Mouse (Mus musculus) G1E-ER4 (cell line): Measurements from ENCODE around the gene Smc5. TPM values are rescaled to one million over a fixed set of nuclear protein-coding genes. Genes with fewer than 3 reads are reported as not detected.

ENCODE experiments used
- GATA1 ChIP-seq: IDR thresholded peaks from one replicate; pipeline ENCODE4 v1.8.0; 2012; ENCODE audit warnings: low read length, inconsistent platforms
- polyA plus RNA-seq: library from polyadenylated mRNA; stranded (reverse); fragments of >175 nt; gene quantifications from 2 replicates; pipeline ENCODE4 v1.2.3, GENCODE M21; 2012

Gene Smc5
- polyA plus RNA-seq, 1 experiment: 8.3 TPM

DNA sequence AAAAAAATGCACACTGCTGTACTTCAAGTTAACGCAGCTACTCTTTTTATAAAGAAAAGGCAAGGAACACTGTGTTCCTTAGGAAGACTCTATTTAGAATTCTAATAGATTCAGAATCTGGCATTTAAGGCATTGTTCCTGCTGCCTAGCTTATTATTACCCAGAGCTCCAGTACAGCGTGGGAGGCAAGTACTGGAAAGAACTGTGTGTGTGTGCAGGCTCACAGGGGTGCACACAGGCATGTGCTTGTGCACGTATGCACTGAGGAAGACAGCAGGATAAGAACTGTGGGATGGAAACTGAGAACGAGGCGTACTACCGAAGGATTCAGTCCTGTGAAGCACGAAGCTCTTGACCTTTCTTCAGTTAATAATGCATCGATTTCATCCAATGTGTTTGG is 59.4 kb downstream of the Smc5 start:
- no peak for TF ChIP-seq GATA1

DNA sequence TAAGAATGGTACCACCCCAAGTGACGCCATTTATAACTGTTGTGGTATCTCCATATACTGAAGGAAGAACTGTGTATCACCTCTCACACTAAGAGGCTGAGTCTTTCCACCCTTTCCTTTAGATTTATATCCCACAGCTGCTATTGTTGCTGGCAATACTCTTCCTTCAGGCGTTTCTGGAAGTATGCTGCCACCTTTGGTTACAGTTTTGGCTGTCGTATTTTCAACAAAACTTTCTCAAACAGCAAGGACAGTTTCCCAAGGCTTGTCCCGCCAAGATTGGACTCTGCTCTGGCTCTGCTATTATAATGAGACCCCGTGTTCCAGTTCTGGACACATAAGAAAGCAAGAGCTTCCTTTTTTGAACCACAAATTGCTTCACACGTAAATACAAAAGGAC is 62.4 kb downstream of the Smc5 start:
- TF ChIP-seq GATA1: no peak

DNA sequence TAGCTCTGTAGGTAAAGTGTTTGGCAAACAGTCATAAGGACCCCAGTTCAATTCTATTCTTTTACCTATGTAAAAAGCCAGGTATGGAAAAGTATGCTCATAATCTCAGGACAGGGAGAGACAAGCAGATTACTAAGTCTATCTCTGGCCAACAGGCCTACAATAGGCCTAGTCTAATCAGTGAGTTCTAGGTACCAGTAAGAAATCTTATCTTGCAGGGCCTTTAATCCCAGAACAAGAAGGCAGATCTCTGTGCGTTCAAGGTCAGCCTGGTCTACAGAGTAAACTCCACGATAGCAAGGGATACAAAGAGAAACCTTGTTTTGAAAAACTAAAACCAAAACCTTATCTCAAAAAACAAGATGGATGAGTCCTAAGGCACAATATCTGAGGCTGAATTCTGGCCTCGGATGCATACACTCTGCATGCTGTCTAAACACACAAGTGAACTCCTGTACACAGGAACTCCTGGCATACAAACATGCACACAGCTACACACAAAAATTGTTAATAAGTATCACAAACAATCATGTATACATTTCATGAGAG is 70.1 kb downstream of the Smc5 start:
- no peak for TF ChIP-seq GATA1

DNA sequence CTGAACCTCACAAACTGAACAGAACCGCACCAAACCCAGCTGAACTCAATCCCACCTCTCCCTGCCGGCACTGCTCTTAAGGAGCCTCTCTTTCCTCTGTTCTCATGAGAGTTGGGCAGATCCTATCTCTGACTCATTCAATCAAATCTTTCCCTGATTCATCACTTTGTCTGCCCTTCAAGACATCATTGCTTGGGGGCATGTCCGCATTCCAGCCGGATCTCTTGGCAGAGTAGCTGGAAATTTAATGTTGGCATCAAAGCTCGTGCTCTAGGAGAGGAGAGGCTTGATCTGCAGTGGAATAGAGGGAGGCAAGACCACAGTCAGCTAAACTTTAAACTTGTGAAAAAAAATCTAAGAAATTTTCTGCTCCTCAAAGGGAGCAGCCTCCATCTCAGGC is 71.6 kb downstream of the Smc5 start:
- no peak for TF ChIP-seq GATA1

DNA sequence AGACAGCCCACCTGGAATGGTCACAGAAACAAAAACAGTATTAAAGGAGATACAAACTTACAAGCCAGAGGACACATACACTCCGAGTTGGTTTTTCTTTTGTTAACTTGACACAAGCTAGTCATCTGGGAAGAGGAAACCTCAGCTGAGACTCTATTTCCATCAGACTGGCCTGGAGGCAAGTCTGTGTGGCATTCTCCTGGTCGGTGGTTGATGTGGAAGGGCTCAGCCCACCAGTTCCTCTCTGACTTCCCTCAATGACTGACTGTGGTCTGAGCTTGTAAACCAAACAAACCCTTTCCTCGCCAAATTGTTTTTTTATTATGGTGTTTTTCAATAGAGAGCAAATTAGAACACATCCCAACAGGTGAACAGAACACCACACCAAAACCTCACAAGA is 80.6 kb downstream of the Smc5 start:
- no peak for TF ChIP-seq GATA1

DNA sequence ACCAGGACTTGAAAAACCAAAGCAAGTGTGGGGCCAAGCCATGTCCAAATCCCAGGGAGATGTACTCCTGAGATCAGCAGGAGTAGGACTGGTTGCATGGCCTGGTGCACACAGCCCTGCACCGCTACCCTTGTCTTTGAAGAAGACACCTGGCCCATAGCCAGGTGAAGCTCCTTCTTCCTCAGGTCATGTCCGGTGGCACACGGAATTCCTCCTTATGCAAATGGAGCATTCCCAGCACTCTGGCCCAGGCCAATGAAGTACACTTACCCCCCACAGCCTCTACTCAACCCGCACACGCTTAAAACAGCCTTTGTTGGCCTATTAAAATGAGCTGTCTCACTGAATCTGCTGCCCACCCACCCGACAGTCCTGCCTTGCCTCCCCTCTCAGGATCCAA is 82.2 kb downstream of the Smc5 start:
- TF ChIP-seq GATA1: no peak

DNA sequence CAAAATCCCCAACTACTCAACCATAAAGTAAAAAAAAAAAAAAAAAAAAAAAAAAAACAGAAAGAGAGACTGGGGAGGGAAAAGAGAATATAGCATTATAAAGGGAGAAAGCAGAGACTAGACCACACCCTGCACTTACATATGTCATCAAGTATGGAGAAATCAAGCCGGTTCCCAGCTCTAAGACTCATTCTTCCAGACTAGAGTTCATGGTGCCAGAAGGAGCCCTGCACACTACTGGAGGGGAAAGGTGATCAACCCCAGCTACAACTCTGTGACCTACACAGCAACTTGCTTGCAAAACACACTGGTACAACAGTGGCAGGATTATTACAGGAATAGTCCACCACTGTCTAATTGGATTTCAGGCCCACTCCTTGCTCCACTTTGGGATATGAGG is 84.0 kb downstream of the Smc5 start:
- no peak for TF ChIP-seq GATA1

DNA sequence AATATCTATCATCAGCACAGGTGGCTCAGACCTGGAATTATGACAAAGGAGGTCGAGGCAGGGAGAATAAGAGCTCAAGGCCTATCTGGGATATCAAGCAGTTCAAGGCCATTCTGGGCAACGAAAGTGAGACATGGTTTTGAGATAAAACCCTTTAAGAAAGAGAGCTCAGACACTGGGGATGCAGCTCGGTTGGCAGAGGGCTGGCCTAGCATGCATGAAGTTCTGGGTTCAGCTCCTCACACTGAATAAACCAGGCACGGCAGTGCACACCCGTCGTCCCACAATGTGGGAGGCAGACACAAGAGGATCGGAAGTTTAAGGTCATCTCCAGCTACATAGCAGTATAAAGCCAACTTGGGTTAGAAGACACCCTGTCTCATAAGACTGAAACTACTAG is 84.7 kb downstream of the Smc5 start:
- TF ChIP-seq GATA1: no peak

DNA sequence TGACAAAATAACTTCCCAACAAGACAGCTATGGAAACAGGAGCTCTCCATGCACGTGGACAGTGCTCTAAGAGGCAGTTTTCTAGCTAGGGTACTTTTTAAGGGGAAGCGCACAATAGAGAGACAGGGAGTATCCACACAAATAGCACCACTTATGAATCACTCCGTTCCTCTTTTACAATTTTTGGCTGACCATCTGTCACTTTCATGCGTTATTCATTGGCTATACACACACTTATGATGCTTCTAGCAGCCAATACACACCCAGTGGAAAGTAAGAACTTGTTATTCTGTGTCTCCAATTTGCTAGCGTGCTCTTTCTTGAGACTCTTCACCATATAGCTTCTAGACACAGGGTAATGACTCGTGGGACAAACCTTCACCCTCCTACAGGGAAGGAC is 86.0 kb downstream of the Smc5 start:
- TF ChIP-seq GATA1: no peak

DNA sequence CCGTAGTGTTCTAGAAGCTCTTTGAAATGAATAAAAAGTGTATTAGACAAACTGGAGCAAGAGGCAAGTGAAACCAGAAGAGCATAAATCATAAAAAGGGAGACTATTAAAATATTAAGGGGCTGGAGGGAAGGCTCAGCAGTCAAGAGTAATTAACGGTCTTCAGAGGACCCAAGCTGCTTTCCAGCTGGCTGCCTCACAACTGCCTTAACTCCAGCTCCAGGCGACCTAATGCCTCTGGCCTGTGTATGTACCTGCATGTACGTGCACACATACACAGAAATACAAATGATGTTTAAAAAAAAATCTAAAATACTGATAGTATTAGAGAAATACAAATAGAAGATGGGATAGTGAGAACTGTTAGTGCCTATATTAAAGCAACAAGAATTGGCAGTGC is 89.6 kb downstream of the Smc5 start:
- TF ChIP-seq GATA1: no peak

DNA sequence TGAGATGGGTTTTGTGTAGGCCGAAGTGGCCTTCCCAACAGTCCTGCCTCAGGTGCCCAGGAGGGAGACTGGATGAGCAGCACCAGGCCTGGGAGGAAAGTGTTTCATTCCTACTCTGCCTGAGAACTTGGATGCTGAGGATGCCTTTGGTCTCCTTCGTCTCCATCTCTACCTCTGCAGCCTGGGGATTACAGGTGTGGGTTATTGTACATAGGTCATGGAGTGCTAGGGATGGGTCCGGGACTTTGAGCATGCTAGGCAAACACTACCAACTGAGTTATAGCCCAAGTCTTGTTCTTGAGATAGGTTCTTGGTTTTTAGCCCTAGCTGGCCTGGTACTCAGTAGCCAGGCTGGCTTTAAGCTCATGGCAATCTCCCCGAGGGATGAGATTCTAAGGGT is 90.2 kb downstream of the Smc5 start:
- no peak for TF ChIP-seq GATA1

DNA sequence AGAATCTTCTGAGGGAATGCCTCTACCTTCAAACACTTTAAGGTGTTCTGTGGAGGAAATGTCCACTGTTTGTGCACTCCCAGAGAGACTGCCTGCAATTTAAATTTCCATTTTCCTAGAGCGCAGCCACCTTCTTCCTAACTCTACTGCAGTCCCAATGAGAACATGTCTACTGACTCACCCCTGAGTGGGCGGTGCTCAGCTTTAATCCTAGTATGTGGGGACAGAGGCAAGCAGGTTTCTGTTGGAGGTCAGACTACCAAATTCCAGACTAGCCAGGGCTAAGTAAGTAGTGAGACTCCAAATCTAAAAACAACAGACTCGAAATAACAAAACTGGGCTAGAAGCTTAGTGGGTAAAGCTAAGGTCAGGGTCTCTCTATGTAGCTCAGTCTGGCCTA is 95.2 kb downstream of the Smc5 start:
- TF ChIP-seq GATA1: no peak

DNA sequence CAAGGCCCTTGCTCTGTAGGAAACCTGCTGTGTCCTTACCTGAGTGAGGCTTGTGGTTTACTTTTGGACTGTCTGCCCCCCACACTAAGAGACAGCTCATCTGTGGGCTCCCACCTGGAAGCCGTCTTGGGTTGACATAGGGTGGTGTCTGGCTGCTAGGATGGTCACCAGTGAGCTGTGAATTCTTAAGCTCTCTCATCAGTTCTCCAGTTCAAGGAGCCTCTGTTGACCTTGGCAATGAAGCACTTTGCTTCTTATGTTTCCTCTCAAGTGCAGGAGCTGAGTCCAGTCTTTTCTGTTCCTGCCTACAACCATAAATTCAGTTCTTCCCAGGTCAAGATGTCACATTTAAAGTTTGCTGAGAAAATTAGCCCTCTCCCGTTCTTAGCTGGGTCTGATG is 98.2 kb downstream of the Smc5 start:
- no peak for TF ChIP-seq GATA1

DNA sequence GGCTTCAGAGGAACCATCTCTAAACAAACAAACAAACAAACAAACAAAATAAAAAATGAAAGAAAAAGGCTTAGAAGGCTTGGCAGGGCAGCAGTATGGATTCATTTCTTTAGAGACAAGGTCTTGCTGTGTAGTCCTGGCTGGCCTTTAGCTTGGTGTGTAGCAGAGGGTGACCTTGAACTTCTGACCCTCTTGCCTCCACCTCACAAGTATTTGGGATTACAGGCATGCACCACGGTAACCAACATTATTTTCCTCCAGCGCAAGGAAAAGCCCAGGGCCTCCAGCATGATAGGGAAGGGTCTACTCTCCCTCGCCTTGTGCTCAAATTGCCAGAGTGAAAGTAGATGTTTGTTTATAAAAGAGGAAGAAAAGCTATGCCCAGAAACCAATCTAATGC is 98.6 kb downstream of the Smc5 start:
- no peak for TF ChIP-seq GATA1

DNA sequence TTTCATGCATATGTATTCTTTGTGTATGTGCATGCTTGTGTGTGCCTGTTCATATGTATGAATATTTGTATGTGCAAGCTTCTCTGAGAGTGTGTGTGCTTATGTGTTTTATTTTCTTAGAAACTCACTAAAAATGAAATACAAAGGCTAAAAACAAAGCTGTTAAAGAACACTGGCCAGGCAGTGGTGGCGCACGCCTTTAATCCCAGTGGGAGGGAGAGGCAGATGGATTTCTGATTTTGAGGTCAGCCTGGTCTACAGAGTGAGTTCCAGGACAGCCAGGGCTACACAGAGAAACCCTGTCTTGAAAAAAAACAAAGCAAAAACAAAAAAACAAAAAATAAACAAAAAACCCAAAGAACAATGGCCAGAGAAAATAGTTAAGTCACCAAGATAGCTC is 102.6 kb downstream of the Smc5 start:
- TF ChIP-seq GATA1: no peak

DNA sequence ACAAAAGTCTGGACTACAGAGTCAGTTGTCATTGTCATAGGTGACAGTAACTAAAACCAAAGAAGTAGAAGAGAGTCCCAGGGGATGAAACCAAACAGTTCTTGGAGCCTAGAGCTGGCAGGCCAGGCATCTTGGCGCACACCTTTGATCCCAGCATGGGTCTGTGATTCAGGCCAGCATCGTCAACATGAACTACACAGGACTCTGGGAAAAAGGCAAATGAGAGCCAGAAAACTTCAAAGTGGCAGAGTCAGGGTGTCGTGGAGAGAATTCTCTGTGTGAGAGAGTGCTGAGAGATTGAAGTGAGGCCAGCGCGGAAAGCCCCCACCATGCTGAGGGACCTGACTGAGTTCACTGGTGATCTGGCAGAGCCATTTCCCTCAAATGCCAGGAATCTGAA is 103.2 kb downstream of the Smc5 start:
- TF ChIP-seq GATA1: no peak

DNA sequence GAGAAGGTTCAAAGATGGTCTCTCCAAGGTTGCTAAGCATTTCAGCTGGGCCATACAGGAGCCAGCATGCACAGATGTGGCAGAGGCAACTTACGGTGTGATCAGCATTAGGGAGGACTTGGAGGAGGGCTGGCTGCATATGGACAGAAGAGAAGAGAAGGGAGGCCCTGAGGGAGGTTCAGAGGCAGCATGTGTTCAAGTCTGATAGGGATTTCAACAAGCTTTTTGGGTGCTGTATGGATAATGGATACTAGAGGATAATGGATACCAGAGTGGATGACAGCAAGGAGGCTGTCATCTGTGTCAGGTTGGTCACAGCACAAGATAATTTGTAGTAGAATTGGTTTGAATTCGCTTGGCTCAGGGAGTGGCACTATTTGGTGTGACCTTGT is 104.0 kb downstream of the Smc5 start:
- TF ChIP-seq GATA1: no peak

DNA sequence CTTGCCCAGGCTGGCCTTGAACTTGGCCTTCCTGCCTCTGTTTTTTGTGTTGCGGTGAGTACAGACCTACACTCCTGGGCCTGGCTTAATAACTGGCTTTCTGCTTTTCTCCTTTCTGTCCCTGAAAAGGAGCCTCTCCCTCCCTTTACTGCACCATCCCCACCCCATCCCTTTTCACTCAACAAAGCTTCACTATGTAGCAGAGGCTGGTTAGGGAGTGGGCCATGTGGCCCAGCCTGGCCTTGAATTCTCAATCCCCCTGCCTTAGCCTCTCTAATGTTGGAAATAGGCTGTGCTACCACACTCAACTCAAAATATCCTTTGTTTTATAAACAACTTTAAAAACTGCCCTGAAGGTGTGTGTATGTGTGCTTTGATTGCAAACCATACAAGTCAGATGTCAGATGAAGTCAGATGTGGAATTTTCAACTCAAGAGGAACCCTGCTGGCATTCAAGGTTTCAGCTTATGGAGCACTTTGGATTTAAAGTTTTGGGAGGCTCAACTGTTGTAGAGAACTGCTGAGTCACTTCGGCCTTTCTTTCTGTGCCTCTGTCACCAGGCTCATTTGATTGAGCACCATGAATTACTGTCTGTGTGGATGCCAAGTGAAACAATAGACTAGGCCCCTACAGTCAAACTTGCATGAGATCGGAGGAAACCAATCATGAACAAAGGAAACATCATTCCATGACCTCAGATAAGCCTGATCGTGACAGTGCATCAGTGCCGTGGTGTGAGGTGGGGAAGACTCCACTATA is 104.6 kb downstream of the Smc5 start:
- TF ChIP-seq GATA1: no peak
